Mouse (Mus musculus) cerebellum, adult 11 months (tissue): ENCODE results near the gene Olfr1310.
"Not testable (repeated sequence)": the region's sequence is repeated elsewhere in the genome, so short reads cannot be mapped to it uniquely, and the experiment has no call there.

Source experiments
- DNase-seq: peaks from one replicate; pipeline ENCODE4 v3.0.0; 2022

Olfr1310 gene

DNA sequence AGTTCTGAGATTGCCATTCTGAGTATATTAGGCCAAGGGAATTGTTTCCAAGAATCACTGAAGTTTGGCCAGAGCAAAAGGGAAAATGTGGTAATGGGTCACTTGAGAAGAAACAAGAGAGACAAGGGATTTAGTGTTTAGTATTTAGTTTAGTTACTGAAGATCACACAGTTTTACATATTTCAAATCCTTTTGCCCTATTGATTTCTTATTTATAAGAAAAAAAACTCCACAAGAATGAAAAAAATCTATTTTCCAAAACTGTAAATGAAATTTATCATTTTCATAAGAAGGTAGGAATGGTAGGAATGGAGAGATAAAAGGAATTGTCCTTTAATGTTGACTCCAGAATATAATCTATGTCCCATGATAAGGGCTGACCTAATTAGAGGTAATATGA, at the start of gene Olfr1310:
Olfr1310 (minus strand) TSS at position 101 of the 400 bp plus-strand sequence.
- no peak for DNase-seq

DNA sequence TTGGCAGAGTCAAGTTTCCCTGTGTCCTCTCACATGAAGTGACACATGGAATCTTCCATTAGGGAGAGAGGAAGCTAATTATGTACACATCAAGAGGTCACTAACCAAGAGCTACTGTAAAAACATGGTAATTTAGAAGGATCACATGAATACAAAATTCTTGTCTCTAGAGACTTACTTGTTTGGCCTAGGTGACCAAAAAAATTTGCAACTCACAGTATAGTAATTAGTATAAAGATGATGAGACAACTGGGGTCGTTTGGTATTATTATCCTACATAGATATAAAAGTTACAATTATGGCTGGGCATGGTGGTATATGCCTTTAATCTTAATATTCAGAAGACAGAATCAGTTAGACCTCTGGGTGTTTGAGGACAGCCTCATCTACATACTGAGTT, 37.6 kb upstream of the Olfr1310 start, which contains the start of gene Olfr1312:
Olfr1312 (minus strand) TSS at position 101 of the 400 bp plus-strand sequence.
- DNase-seq: no peak

DNA sequence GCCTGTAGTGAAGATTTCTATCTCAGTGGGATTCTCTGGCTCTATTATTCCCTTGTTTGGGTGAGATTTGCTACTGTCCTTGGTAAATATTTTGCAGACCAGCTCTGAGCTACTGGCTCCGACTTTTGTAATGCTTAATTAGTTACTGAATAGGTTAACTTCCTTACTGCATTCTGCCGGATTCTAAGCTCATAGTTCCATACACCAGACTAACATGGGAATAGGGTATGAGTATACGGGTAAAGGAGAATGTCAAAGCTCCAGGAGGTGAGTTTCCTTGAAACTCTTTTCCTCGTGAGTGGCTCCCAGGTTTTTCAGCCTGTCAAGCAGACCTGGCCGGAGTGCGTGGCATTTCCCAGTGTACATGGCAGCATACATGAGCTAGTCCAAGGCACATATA, 14.5 kb upstream of the Olfr1310 start:
- not testable (repeated sequence) for DNase-seq

DNA sequence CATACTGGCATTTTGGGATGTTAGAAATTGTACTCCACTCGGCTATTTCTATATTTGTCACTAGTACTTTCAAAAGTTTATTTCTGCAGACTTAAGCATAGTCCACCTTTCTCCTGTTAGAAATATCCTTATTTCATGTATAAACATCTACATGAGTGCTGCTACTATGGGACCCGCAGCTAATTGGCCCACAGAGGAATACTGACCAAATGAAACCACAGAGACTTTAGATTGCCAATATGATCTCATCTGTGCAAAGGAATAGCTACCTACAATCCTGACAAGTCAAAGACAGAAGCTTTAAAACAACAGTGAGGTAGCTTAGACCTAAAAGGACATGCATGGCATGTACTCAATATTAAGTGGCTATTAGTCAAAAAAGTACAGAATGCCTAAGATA, 11.8 kb upstream of the Olfr1310 start, which contains the start of gene Olfr1311:
Olfr1311 (minus strand) TSS at position 101 of the 400 bp plus-strand sequence.
- no peak for DNase-seq

DNA sequence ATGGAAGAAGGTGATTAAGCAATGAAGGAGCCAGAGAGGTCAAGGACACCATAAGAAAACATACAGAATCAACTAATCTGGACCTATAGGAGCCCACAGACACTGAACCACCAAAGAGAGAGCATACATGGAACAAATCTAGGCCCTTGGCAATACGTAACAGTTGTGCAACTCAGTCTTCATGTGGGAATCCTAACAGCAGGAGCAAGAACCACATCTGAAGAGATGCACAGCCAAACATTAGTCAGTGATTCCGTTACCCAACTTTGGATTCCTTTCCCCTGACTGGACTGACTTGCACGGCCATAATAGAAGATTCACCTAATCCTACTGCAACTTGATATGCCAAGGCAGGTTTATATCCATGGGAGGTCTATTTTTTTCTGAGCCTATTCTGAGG, 2.4 kb upstream of the Olfr1310 start:
- no peak for DNase-seq

DNA sequence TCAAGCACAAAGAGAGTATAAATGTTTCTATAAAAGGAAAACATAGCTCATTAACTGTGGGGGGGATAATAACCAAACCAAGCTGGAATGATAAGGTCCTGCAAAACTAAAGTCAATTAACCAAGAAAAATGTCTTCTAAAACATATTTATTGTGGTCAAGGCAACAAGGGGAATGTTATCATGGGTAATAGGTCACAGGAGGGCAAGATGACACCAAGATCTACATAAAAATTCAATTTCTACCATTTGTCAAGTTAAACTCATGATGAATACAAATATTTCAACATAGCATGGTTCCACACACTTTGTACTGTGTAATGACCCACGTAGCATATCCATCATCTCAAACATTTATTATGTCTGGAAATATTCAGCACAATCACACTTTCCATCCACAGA, 22.3 kb downstream of the Olfr1310 start, which contains the start of gene Olfr1309:
Olfr1309 (minus strand) TSS at position 101 of the 400 bp plus-strand sequence.
- no peak for DNase-seq

DNA sequence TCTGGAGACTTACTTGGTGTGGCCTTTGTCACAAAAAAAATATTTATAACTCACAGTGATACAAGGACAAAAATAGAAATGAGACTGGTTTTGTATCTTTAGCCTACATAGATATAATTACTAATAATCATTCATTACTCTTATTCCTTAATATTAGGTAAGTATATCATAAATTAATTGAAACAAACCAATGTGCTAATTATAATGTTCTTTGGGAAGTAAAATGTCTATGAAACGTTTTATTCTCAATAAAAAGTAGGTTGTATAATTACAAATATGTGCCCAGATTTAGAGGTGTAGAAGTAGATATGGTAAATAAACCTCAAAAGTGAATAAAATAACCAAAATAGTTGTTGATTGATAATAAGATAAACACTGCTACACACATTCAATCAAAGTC, 47.7 kb downstream of the Olfr1310 start, which contains the start of gene Olfr1308:
Olfr1308 (minus strand) TSS at position 101 of the 400 bp plus-strand sequence.
- DNase-seq: no peak
